Mouse (Mus musculus) B cell, adult 67 days (primary cell): Measurements from ENCODE around the gene Slc22a2. TPM values are rescaled to one million over a fixed set of nuclear protein-coding genes. Genes with fewer than 3 reads are reported as not detected.

Experiments
- total RNA-seq, 2 experiments: library from RNA; stranded (reverse); gene quantifications; 4 replicates each; pipeline ENCODE4 v1.2.4; 2023

The Slc22a2 gene
- total RNA-seq = not detected

GRCm38 (mm10) chr17:12583991-12584390 lies at the start of gene Slc22a2:
Slc22a2 (plus strand) TSS chr17:12584132.

GRCm38 (mm10) chr17:12675646-12676045 lies 91.7 kb downstream of the Slc22a2 start, which contains the start of gene Slc22a1:
Slc22a1 (minus strand) TSS chr17:12675829.

Other genes starting within 250 kb of the Slc22a2 start
- gene Plg, start 205.5 kb upstream of the Slc22a2 start, total RNA-seq = not detected
- gene Slc22a3, start 76.4 kb upstream of the Slc22a2 start, total RNA-seq = 1 to 10 TPM; 1.2 to 1.9 TPM
- gene Slc22a1, start 91.7 kb downstream of the Slc22a2 start, total RNA-seq = not detected
- 10 to 100 TPM in 1 of 2 experiments, 1 to 10 TPM in 1; 9.7 to 13.7 TPM for gene Igf2r, start 185.5 kb downstream of the Slc22a2 start, total RNA-seq